Mouse (Mus musculus) liver, postnatal 0 days (tissue): ENCODE measurements at regions not wholly inside any gene's neighbourhood (a gene's known extent, or its start where the extent isn't known, plus 50 kb on each side); places are given as distances from the start of the nearest gene placed in this dataset.

Source experiments
- ATAC-seq: fragments of 200-750 bp; cut with Nextera tagmentation; 2 replicates; pipeline ENCODE4 v1.8.0; 2017; ENCODE audit warnings: mild to moderate bottlenecking, moderate library complexity
- DNase-seq: peaks from one replicate; pipeline ENCODE4 v3.0.0-alpha.2; 2016
- H3K27ac ChIP-seq: fragments of 300-500 bp; sonication (generic); 2 replicates; pipeline ENCODE4 v1.5.1; 2014; ENCODE audit warnings: antibody characterized with exemption, moderate library complexity, mild to moderate bottlenecking, low read depth
- H3K27me3 ChIP-seq: fragments of 300-500 bp; sonication (generic); 2 replicates; pipeline ENCODE4 v1.6.1; 2014; ENCODE audit warnings: low read length, control low read depth, mixed read lengths; ENCODE audit not compliant: insufficient read depth
- H3K36me3 ChIP-seq: fragments of 300-500 bp; sonication (generic); replicated peaks from 2 replicates; pipeline ENCODE4 v1.6.1; 2014; ENCODE audit warnings: mild to moderate bottlenecking, control low read depth, low read length, moderate library complexity, mixed read lengths; ENCODE audit not compliant: insufficient read depth
- H3K4me1 ChIP-seq: fragments of 300-500 bp; sonication (generic); 2 replicates; pipeline ENCODE4 v1.6.1; 2014; ENCODE audit warnings: antibody characterized with exemption, mild to moderate bottlenecking, control low read depth; ENCODE audit not compliant: insufficient read depth
- H3K4me2 ChIP-seq: fragments of 300-500 bp; sonication (generic); 2 replicates; pipeline ENCODE4 v1.6.1; 2014; ENCODE audit warnings: low read depth, mild to moderate bottlenecking, low read length, moderate library complexity, mixed read lengths
- H3K4me3 ChIP-seq: fragments of 300-500 bp; sonication (generic); 2 replicates; pipeline ENCODE4 v1.5.1; 2014; ENCODE audit warnings: low read depth, low read length
- H3K9ac ChIP-seq: fragments of 300-500 bp; sonication (generic); replicated peaks from 2 replicates; pipeline ENCODE4 v1.6.1; 2014; ENCODE audit warnings: mild to moderate bottlenecking, moderate library complexity
- H3K9me3 ChIP-seq: fragments of 300-500 bp; sonication (generic); 2 replicates; pipeline ENCODE4 v1.6.1; 2016; ENCODE audit warnings: mild to moderate bottlenecking, control low read depth, low read length, mixed read lengths
- CTCF ChIP-seq: sonication (generic); IDR thresholded peaks from 2 replicates; pipeline ENCODE4 v1.5.1; 2016; ENCODE audit warnings: antibody characterized with exemption, low read depth
- EP300 ChIP-seq: IDR thresholded peaks from 2 replicates; pipeline ENCODE4 v1.6.1; 2016; ENCODE audit warnings: antibody characterized with exemption, low read depth, mild to moderate bottlenecking
- WGBS: fragments of 180-500 bp; shearing (Covaris S2); extraction: QIAGEN DNeasy Blood & Tissue Kit; methylation state at CpG from one replicate; pipeline ENCODE4 v1.1.7; 2014; ENCODE audit not compliant: insufficient replicate concordance; 5-methylcytosine and 5-hydroxymethylcytosine counted together

GRCm38 (mm10) chr6:145302907-145303640 lies 53.0 kb upstream of the Kras start:
- TF ChIP-seq EP300 (no peak), CTCF (no peak)
- 16% methylated on average over 22 of the region's 22 CpGs for WGBS
- Histone ChIP-seq H3K4me3 (peak overlapping the region; percentile 46), H3K9me3 (no peaks in the 10 kb centered on the region), H3K36me3 (no peaks in the 10 kb centered on the region), H3K27me3 (no peaks in the 10 kb centered on the region), H3K9ac (peak overlapping the region; percentile 40), H3K4me1 (peaks cover 20% of the 10 kb centered on the region), H3K4me2 (peak overlapping the region; percentile 73), H3K27ac (peak overlapping the region; percentile 78)
- peak; percentile 24; the same call in 1 of the 2 replicates for ATAC-seq
- DNase-seq: peak; percentile 62

DNA sequence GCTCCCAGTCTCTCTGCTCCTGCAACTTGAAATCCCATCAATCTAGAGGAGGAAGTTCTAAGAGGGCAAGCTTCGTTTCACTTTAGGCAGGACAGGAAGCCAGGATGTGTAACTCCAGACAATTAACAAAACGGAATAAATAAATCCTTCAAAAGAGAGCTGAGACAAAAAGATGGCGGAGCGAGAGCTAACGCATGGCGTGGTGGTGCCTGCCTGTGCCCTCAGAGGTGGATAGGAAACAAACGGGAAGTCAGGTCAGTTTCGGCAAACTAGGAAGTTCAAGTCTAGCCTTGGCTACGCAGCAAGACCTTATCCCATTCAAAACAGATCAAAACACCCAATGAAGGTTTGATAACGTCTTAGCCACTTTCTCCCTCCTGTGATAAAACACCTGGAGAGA lies 52.1 kb upstream of the Kras start:
- TF ChIP-seq CTCF (no peak), EP300 (no peak)
- no peak overlapping the region for H3K4me3 ChIP-seq

DNA sequence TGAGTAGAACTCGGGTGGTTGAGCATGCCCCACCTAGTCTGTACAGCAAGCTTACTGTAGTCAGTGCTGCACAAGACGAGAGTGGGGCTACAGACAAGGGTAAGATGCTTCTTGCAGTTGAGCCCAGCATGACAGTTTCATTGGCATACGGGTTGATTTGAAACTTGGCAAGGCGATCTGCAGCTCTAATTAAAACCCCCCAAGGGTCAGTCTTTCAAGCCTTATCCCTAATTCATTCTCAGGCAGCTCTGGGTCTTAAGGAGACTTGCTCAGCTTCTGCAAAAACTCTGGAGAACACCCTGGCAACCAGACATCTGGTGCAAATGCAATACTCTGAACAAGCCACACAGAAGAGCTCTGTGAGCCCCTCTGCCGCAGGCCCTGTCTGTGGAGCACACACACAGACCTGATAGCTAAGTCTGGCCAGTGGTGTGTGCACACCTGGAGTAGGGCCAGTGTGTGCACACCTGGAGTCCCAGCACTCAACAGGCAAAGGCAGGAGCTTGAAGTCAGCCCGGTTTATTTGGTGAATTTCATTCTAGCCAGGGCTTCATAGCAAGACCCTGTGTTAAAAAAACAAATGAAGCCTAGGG lies 50.3 kb upstream of the Kras start:
- Histone ChIP-seq H3K9ac (no peak overlapping the region), H3K4me2 (no peak overlapping the region), H3K27ac (no peak overlapping the region), H3K4me1 (peaks cover 22% of the 10 kb centered on the region), H3K36me3 (no peaks in the 10 kb centered on the region), H3K9me3 (no peaks in the 10 kb centered on the region), H3K4me3 (no peak overlapping the region), H3K27me3 (no peaks in the 10 kb centered on the region)
- DNase-seq: no peak
- TF ChIP-seq CTCF (no peak), EP300 (no peak)
- WGBS: 64% methylated on average over 6 of the region's 6 CpGs
- no peak for ATAC-seq

More for the DNA sequence above, 52.1 kb upstream of the Kras start:
- H3K36me3 ChIP-seq: no peaks in the 10 kb centered on the region
- no peak for DNase-seq
- no peak for ATAC-seq
- no peaks in the 10 kb centered on the region for H3K27me3 ChIP-seq
- no peaks in the 10 kb centered on the region for H3K9me3 ChIP-seq
- peak overlapping the region; percentile 78; the same call in 1 of the 2 replicates for H3K27ac ChIP-seq
- peak overlapping the region; percentile 73; the same call in 1 of the 2 replicates for H3K4me2 ChIP-seq
- no peak overlapping the region for H3K9ac ChIP-seq
- peaks cover 23% of the 10 kb centered on the region for H3K4me1 ChIP-seq
- 68% methylated on average over 10 of the region's 10 CpGs for WGBS
